Mouse (Mus musculus) c-Kit-positive CD71-positive TER-119-positive erythroid progenitor cells, embryonic 14.5 days (primary cell): ENCODE measurements around the gene Fibcd1.

ENCODE experiments used
- DNase-seq: peaks from one replicate; pipeline ENCODE4 v3.0.0-alpha.2; 2013; ENCODE audit warnings: low spot score

Gene Fibcd1

GRCm38 (mm10) chr2:31811086-31811958 lies 34.5 kb downstream of the Fibcd1 start:
- DNase-seq, result no peak

- no peak for DNase-seq
These were observed 35.4 kb downstream of the Fibcd1 start, which contains the start of gene Qrfp for GRCm38 (mm10) chr2:31810444-31810843. TSS of gene Qrfp (minus strand) at chr2:31810580.

- DNase-seq, result no peak
These were observed 36.5 kb downstream of the Fibcd1 start for GRCm38 (mm10) chr2:31809358-31809740.

- no peak for DNase-seq
These were observed 37.1 kb downstream of the Fibcd1 start for GRCm38 (mm10) chr2:31808410-31809357.

- DNase-seq, result no peak
These were observed 39.0 kb downstream of the Fibcd1 start for GRCm38 (mm10) chr2:31806639-31807382.

- no peak for DNase-seq
These were observed 42.3 kb downstream of the Fibcd1 start for GRCm38 (mm10) chr2:31803480-31803879.

- no peak for DNase-seq
These were observed 43.0 kb downstream of the Fibcd1 start for GRCm38 (mm10) chr2:31802811-31803210.

GRCm38 (mm10) chr2:31801416-31801815 lies 44.4 kb downstream of the Fibcd1 start:
- DNase-seq, result no peak

- DNase-seq, result no peak
These were observed 48.9 kb downstream of the Fibcd1 start for GRCm38 (mm10) chr2:31796943-31797342.

GRCm38 (mm10) chr2:31792611-31793010 lies 53.2 kb downstream of the Fibcd1 start:
- DNase-seq, result no peak

- no peak for DNase-seq
These were observed 54.5 kb downstream of the Fibcd1 start for GRCm38 (mm10) chr2:31791260-31791659.

GRCm38 (mm10) chr2:31790728-31791251 lies 55.0 kb downstream of the Fibcd1 start:
- no peak for DNase-seq

GRCm38 (mm10) chr2:31789215-31789614 lies 56.6 kb downstream of the Fibcd1 start:
- no peak for DNase-seq

- no peak for DNase-seq
These were observed 57.6 kb downstream of the Fibcd1 start for GRCm38 (mm10) chr2:31788227-31788626.

- DNase-seq, result peak; percentile 68
These were observed 58.8 kb downstream of the Fibcd1 start for GRCm38 (mm10) chr2:31787029-31787428.

GRCm38 (mm10) chr2:31785074-31785473 lies 60.7 kb downstream of the Fibcd1 start:
- DNase-seq, result peak; percentile 72

- DNase-seq, result no peak
These were observed 62.7 kb downstream of the Fibcd1 start for GRCm38 (mm10) chr2:31782958-31783602.

GRCm38 (mm10) chr2:31779258-31779657 lies 66.5 kb downstream of the Fibcd1 start:
- DNase-seq, result no peak

GRCm38 (mm10) chr2:31776479-31776878 lies 69.3 kb downstream of the Fibcd1 start:
- DNase-seq, result no peak

GRCm38 (mm10) chr2:31770781-31771441 lies 74.9 kb downstream of the Fibcd1 start:
- DNase-seq, result no peak
